Mouse (Mus musculus): ENCODE results near the gene Lrrk1.

DNA sequence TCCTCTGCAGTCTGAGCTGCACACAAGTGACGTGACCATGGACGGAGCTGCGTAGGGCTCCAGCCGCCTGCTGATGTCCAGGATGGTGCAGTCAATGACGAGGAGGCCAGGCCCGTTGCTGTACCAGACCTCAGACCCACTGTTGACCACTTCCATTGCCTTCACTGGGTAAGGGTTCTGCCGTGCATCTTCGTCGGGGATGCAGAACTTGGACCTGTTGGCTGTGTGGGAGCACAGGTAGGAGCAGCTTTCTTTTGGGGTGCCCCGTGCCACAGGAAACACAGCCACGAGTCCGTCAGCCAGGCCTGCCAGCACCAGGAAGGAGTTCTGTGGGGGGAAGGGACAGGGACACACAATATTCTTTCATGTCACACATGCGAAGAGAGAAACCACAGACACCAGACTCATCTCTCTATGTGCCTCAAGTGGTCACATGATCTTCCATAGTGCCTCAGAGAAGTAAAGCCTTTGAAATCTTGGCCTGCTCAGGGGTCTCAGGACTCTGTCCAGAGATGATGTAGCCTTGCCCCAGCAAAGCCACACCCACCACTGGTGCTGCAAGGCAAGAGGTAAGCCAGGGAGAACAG lies 125.5 kb downstream of the Lrrk1 start:
- TF ChIP-seq CTCF (conservative IDR thresholded peaks at IDR 0.05 in 1 of 2, IDR thresholded peaks at IDR 0.05 in 1 of 2; ENCODE audit: low read depth in 2 of 2, low read length in 2 of 2) (no peak), ETS1 (conservative IDR thresholded peaks at IDR 0.05; ENCODE audit: low read depth, low read length) (no peak), CHD2 (IDR thresholded peaks at IDR 0.05; ENCODE audit: low read length) (no peak), MAFK (IDR thresholded peaks at IDR 0.05; ENCODE audit: insufficient replicate concordance, low read length) (no peak), POLR2A (IDR thresholded peaks at IDR 0.05; ENCODE audit: low read depth, low read length) (no peak), SMC3 (IDR thresholded peaks at IDR 0.05; ENCODE audit: low read depth, low read length) (no peak), RCOR1 (conservative IDR thresholded peaks at IDR 0.05; ENCODE audit: low read depth, low read length) (no peak), NRF1 (IDR thresholded peaks at IDR 0.05; ENCODE audit: low read depth, low read length) (no peak), EP300 (IDR thresholded peaks at IDR 0.05; ENCODE audit: low read length) (no peak)

All from CH12.LX (cell line).